Mouse (Mus musculus): ENCODE data around the gene Klrb1b.

GRCm38 (mm10) chr6:128839266-128839771, 13.2 kb upstream of the Klrb1b start:
- TF ChIP-seq FLI1 (IDR thresholded peaks at IDR 0.05; ENCODE audit: low read length) (no peak), GATA1 (IDR thresholded peaks at IDR 0.05; ENCODE audit: borderline replicate concordance, low read length) (no peak)

All from megakaryocyte, embryonic 14.5 days (primary cell).